Mouse (Mus musculus) 3T3-L1 (cell line): ENCODE data around the gene Lingo1.

Source experiments
- DNase-seq: peaks from one replicate; pipeline ENCODE4 v3.0.0-alpha.2; 2015; ENCODE audit warnings: low read depth, low spot score

Gene Lingo1

DNA sequence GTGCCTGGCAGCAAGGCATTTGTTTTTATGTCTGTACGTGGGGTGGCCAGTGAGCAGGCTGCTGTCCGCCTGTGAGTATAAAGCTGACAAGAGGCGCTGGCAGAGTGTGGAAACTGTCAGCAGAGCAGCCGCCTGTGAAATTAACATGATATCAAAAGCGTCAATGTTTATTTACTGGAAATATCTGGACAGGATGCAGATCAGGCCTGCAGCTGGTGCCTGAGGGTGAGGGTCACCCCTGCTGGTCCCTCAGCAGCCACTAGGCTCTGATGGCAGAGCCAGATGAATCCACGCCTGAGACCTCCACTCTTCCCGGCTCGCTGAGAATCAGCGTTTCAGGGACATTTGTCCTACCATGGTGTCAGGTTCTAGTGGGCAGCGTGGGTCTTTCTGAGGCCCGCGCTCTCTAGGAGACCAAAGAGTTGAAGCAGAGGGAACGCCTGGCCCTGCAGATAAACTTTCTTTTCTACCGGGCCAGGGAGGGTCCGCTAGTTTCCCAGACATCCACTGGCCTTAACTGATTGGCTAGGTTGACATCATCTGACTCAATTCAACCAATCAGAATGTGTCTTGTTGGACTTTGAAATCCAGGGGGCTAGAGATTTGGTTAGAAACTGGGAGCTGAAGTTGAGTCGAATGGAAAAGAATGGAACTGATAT, 190.1 kb downstream of the Lingo1 start:
- no peak for DNase-seq

DNA sequence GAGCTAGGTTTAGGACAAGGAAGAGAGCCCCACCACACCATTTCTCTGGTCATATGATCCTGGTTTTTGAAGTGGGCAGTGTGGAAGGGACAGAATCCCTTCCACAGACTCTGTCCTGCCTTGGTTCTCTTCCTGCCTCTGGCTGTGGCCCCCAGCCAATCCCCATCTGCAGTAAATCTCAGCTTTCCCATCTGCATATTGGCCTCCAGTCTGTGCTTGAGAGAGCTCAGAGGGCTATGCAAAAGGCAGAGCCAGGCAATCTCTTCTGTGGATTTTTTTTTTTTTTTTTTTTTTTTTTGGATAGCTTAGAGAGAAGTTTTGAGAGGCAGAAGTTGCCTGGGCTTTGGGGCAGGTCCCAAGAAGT, 190.8 kb downstream of the Lingo1 start:
- no peak for DNase-seq

DNA sequence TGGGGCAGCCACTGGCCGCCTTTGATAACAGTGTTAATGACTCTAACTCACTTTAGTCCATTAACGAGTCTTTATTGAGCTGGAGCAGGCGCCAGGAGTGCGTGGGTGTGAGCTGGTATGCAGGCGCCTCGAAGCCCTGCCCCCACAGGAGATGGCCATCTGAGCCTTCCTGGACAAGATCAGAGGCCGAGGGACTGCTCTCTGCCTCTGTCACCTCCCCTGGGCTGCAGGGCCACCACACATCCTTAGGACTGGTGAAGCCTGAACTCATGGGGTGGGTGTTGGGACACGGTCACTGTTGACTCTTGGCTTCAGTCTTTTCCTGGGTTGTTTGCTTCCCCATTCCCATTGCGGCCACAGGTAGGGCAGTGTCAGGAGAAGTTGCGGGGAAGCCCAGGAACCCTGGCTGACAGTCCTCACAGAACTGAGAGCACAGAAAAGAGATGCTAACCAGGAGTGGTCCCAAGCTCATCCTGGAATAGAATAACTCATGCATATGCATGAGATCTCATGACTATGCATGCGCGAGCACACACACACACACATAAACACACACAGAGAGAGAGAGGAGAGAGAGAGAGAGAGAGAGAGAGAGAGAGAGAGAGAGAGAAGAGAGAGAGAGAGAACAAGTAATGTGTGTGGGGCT, 191.3 kb downstream of the Lingo1 start:
- no peak for DNase-seq

DNA sequence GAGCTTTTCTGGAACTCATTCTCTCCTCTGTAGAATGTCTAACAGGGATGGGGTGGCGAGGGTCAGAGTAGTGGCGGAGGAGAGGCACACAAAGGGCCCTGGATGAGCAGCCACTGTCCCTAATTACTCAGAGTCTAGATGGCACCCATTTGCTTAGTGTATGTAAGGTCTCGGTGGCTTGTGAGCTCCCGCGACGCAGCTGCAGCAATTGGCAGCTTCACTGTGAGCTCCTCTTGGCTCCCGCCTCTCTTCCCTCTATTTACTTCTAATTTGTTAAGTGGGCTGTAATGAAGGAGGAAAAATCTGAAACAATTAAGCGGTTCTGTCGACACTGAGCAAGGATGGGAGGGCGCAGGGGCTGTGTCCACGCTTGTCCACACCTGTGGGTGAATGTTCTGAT, 195.6 kb downstream of the Lingo1 start:
- no peak for DNase-seq

DNA sequence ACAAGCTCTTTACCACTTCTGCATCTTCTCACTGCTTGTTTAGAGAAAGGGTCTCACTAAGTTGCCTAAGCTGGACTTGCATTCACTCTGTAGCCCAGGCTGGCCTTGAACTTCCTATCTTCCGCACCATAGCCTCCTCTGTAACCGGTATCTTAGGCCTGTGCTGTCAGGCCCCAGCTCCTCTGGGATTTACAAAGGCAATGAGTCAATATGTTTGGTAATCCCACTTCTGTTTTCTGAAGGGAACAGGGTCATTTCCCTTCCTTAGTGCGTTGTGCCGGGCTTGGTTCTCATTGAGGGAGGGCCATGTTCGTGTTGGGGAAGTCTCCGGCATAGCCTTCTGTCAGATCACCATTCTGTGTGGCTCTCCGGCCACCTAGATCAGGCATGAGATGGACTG, 203.6 kb downstream of the Lingo1 start:
- DNase-seq = no peak

DNA sequence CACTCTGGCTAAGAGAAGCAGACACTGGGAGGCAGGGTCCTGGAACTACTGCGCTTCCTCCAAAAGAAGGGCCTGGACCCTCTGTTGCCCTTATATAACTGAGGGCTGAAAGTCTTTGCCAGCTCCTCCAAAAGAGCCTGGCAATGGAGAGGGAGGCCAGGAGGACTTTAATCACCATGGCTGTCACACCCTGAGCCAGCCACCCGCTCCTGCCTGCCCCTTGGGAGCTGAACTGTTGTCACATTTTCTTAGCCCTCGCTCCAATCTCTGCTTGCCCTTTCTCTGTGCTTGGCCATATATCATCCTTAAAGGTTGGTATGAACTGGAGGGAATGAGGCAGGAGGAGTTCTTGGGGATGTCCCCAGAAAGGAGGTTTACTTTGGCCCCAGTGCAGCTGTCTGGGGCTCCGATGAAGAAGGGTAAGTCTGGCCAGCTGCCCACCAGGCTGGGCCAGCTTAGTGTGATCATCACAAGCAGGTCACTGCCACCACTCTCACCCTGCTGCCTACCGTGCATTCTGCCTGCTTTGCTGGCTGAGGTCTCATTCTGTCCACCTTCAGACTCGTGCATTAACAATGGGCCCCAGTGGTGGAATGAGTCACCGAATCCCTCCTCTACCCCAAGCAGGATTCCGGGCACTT, 204.9 kb downstream of the Lingo1 start:
- DNase-seq = no peak

DNA sequence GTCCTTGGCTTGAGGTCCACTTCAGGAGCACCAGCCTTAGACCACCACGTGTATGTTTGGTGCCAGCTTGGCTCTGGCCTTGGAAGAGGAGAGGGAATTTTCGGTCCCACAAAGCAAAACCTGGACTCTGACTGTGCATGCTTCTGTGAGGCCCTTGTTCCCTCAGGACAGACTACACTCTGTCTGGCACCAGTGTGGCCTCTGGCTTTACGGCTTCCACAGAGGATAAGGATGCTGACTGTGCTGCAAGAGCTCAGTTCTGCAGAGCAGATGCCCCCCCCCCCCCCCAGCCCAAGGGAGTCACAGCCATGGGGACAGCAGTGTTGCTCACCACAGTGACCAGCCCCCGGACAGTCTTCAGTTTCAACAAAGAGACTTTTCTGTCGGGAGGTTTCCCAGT, 206.5 kb downstream of the Lingo1 start:
- DNase-seq = no peak

DNA sequence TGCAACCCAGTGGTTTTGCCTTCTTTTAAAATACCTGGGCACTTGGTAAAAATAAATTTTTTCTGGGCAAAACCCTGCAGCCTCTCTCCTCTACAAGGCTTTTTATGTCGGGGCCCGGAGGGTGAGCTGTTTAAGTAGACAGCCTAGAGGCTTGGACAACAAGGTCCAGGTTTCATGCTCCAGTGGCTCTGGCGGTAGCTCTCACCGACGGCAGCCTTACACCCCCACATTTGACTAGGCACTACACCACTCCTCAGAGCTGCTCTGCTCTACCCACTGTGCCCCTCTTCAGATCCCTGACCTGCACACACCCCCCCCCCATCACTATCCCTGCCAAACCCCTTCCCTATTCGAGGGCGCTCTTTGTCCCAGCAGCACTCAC, 212.2 kb downstream of the Lingo1 start:
- DNase-seq = no peak

DNA sequence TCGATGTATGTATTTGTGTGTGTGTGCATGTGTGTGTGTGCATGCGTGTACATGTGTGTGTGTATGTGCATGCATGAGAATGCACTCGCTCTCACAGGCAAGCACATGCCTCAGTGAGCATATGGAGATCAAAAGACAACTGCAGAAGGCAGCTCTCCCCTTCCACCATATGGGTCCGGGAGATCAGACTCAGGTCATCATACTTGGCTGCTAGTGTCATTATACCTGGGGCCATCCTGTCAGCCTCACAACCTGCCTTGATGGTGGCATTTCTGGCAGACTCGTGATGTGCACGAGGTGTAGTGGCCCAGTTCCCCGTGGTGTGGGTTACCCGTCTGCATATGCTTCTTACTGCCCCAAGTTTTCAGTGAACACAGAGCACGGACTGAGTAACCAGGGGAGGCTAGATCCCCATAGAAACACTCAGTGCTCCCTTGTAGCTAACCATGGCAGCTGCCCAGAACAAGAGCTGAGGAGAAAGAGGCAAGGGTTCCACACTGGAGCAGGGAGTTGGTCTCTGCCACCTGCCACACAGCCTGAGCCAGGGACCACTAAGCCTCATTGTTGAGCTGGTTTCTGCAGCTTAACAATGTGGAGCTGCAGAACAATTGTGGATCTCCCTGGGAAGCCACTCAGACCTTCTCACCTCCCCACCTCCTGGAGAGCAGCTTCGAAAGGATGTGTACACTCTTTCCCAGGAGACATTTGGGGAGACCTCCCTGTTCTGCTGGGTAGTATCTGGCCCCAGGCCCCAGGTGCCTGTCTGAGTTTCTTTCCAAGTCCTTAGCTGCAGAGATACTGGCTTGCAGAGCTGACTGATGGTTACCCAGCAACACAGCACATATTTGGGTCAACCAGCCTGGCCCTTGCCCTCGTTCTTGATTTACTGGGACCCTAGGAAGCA, 212.9 kb downstream of the Lingo1 start:
- no peak for DNase-seq

DNA sequence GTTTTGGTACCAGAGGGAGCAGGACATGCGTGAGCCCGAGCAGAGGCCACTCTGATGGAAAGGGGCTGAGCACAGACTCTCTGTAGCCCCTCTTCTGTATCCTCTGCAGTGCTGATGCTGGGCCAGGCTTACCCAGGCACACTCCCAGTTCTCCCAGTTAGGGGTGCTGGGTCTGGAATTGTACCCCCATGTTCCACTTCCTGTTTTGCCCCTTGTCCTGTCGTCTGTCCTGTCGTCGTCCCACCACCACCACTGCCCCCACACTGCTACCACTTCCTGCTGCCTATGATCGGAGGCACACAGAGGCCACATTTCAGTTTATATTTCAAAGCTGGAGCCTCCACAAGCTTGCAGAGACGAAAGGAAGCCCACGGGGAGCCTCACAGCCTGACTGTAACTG, 213.6 kb downstream of the Lingo1 start:
- DNase-seq = no peak

DNA sequence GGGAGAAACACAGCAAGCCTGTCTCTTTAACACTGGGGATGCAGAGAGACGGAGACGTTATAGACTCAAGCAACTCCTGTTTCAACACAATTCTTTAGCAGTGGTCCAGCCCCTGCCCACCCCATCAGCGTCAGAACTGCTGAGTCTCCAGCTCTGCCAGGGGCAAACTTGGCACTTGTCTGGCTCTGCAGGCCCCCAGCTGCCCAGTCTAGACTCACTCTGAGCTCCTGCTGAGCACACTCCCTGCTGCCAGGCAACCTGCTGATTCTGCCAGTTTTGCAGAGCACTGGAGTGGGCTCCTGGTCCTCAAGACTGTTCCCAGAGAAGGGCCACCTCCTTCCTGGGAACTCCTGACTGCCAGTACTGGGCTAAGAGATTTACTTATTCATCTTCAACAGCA, 214.6 kb downstream of the Lingo1 start:
- no peak for DNase-seq

DNA sequence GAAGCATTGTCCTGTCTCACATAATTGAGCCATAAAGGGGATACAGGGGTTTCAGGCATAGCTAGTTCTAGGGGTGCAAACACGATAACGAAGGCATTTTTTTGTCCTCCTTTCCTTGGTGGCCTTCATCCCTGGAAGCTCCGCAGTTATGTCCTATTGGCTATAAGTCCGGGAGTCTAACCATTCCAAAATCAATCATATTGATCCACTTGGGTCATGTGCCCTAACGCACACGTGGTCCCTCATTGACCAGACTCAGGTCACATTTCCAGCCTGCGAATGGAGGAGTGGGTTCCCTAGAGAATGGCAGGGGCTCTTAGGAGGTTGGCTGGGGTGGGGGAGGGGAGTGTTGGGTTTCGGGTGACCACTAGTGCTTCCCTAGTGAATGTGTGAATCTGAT, 215.3 kb downstream of the Lingo1 start:
- no peak for DNase-seq

DNA sequence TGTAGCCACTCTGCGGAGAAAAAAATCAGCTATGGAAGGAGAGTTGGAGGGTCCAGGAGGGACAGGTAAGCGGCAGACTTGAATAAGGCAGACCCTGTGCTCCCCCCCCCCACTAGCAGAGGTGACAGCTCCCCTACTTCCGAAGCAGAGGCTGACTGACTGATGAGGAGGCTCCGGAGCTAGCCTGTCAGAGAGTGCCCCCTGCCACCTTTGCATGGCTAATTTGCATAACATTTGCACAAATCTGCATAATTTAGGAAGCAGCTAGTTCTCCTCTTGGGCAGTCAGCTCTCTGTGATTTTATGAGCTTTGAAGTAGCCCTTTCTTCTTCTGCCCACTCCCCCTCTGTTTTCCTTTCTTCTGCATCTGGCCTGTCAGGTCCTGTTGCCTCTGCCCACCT, 216.2 kb downstream of the Lingo1 start:
- DNase-seq = no peak

DNA sequence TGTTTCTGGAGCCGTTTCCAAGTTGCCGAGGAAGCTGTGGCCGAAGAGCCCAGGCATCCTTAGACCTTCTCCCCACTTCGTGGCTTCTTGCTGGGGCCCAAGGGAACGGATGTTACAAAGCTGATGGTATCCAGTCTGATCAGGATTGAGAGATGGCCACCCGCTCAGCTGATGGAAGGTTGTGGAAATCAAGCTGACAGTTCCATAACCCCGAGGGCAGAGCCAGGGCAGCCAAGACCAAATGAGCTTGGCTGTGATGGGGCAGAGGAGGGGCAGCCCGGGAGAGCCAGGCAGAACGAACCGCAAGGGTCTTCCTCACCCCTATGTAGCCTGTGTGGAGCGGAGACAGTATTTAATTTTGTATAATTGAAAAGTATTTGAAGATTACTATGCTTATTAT, 218.9 kb downstream of the Lingo1 start:
- no peak for DNase-seq

DNA sequence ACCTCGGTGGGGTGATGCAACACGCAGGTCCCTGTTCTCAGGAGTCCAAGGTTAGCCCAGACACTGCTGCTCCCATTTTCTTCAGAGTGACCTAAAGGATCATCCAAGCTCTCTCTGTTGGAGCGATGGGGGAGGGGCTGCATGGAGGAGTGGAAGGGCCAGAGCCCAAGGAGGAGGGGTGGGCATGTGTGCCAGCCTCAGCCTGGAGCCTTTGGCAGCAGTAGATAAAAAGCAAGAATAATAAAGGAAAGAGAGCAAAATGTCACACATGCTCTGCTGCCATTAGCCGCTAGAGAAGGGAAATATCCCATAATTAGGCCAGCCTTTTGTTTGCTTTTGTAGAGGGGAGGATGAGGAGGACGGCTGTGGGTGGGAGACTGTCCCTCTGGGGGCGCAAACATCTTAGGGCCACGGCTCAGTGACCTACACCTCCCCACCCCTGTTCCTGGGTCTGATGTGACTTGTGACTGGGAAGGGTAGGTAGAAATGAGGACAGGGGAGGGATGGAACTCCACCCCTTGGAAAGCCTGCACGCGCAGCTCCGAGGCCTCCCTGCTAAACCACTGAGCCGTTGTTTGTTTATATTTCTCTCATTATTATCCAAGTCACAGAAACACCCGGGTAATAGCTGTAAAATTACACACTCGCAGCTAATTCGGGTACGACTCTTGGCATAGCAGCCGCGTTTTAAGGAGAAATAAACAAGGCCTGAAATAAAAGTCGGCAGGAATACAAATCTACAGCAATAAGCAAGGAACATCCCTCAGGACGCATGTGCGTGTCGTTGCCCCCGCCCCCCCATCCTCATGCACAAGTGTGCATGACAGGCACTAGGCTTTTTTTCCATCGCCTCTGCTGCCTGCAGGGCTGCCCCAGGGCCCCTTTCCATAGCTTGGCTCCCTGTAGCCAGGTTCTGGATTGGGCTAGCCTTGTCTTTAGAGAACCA, 223.5 kb downstream of the Lingo1 start:
- no peak for DNase-seq
